Mouse (Mus musculus) midbrain, embryonic 16.5 days (tissue): ENCODE measurements at regions not wholly inside any gene's neighbourhood (a gene's known extent, or its start where the extent isn't known, plus 50 kb on each side); places are given as distances from the start of the nearest gene placed in this dataset.

Experiments used
- ATAC-seq: fragments of 200-750 bp; cut with Nextera tagmentation; 2 replicates; pipeline ENCODE4 v1.8.0; 2017; ENCODE audit warnings: moderate TSS enrichment
- H3K27ac ChIP-seq: fragments of 300-500 bp; sonication (generic); 2 replicates; pipeline ENCODE4 v1.5.1; 2014; ENCODE audit warnings: mild to moderate bottlenecking, low read length, mixed read lengths
- H3K27me3 ChIP-seq: fragments of 300-500 bp; sonication (generic); 2 replicates; pipeline ENCODE4 v1.6.1; 2014; ENCODE audit warnings: low read depth, low read length, mixed read lengths; ENCODE audit not compliant: control insufficient read depth, insufficient read depth
- H3K36me3 ChIP-seq: fragments of 300-500 bp; sonication (generic); 2 replicates; pipeline ENCODE4 v1.6.1; 2014; ENCODE audit warnings: mild to moderate bottlenecking, low read length, moderate library complexity, mixed read lengths; ENCODE audit not compliant: control insufficient read depth, insufficient read depth
- H3K4me1 ChIP-seq: fragments of 300-500 bp; sonication (generic); 2 replicates; pipeline ENCODE4 v1.6.1; 2014; ENCODE audit warnings: mild to moderate bottlenecking, low read length, mixed read lengths; ENCODE audit not compliant: control insufficient read depth, insufficient read depth
- H3K4me2 ChIP-seq: fragments of 300-500 bp; sonication (generic); 2 replicates; pipeline ENCODE4 v1.6.1; 2014; ENCODE audit warnings: mild to moderate bottlenecking, low read length, mixed read lengths
- H3K4me3 ChIP-seq: fragments of 300-500 bp; sonication (generic); 2 replicates; pipeline ENCODE4 v1.5.1; 2014; ENCODE audit warnings: low read depth, mild to moderate bottlenecking, low read length, moderate library complexity, mixed read lengths
- H3K9ac ChIP-seq: fragments of 300-500 bp; sonication (generic); 2 replicates; pipeline ENCODE4 v1.6.1; 2014; ENCODE audit warnings: low read depth, low read length, mixed read lengths
- H3K9me3 ChIP-seq: fragments of 300-500 bp; sonication (generic); replicated peaks from 2 replicates; pipeline ENCODE4 v1.6.1; 2014; ENCODE audit warnings: mild to moderate bottlenecking, low read length, mixed read lengths; ENCODE audit not compliant: control insufficient read depth, poor library complexity, severe bottlenecking
- WGBS: fragments of 180-500 bp; shearing (Covaris S2); extraction: QIAGEN DNeasy Blood & Tissue Kit; methylation state at CpG from one replicate; pipeline ENCODE4 v1.1.7; 2014; 5-methylcytosine and 5-hydroxymethylcytosine counted together

DNA sequence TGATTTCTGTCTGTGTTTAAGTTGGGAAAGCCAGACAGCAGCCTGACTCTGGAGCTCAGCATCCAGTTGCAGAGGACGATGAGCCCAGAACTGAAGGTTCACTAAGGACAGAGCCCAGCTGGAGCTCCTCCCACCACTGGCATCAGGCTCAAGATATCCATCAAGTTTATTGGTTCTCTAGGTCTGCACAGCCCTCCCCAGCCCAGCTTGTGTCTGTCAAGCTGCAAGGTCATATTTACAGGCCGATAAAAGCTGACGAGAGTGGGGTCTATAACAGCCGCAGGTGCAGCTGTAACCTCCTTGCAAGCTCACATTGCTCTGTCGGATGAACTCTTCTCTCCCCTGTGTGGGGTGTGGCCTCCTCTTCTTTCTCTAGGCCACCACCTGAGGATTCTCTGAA is 184.3 kb downstream of the Ajap1 start:
- 98% methylated on average over 5 of the region's 5 CpGs for WGBS
- Histone ChIP-seq H3K9ac (no peak overlapping the region), H3K36me3 (no peaks in the 10 kb centered on the region), H3K27me3 (no peaks in the 10 kb centered on the region), H3K4me3 (no peak overlapping the region), H3K4me2 (no peak overlapping the region), H3K4me1 (peaks cover 4% of the 10 kb centered on the region; the same call in 1 of the 2 replicates), H3K27ac (no peak overlapping the region), H3K9me3 (no peaks in the 10 kb centered on the region)
- ATAC-seq = no peak

DNA sequence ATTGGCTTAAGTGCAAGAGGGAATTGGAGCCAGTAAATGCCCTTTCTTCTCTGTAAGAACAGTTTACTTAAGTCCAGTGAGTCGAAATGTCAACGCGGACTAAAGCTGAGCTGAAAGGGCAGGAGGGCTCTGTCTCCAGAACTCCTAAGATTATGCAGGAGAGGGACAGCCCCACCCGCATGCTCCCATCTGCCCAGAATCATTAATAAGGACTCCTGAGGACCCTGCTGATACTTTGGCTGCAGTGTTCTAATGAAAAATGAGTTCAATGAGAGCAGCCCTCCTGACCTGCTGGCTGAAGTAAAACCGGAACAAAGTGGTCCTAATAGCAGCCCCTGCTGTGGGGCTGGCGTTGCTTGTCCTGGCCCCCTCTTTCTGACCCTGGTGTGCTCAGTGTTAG is 187.8 kb downstream of the Ajap1 start:
- no peak overlapping the region for H3K9ac ChIP-seq
- no peak overlapping the region for H3K4me3 ChIP-seq
- ATAC-seq = no peak
- no peaks in the 10 kb centered on the region for H3K27me3 ChIP-seq
- peaks cover 13% of the 10 kb centered on the region; the same call in 1 of the 2 replicates for H3K4me1 ChIP-seq
- H3K9me3 ChIP-seq = no peaks in the 10 kb centered on the region
- H3K4me2 ChIP-seq = no peak overlapping the region
- WGBS = 20% methylated on average over 6 of the region's 6 CpGs
- H3K27ac ChIP-seq = no peak overlapping the region
- H3K36me3 ChIP-seq = no peaks in the 10 kb centered on the region

- Histone ChIP-seq H3K27me3 (no peaks in the 10 kb centered on the region), H3K4me2 (no peak overlapping the region), H3K9me3 (no peaks in the 10 kb centered on the region), H3K4me3 (no peak overlapping the region), H3K27ac (no peak overlapping the region), H3K9ac (no peak overlapping the region), H3K4me1 (peaks cover 13% of the 10 kb centered on the region; the same call in 1 of the 2 replicates), H3K36me3 (no peaks in the 10 kb centered on the region)
- WGBS = 32% methylated on average over 3 of the region's 3 CpGs
- ATAC-seq = no peak
Observed at GRCm38 (mm10) chr4:153293137-153293536, 189.5 kb downstream of the Ajap1 start.

DNA sequence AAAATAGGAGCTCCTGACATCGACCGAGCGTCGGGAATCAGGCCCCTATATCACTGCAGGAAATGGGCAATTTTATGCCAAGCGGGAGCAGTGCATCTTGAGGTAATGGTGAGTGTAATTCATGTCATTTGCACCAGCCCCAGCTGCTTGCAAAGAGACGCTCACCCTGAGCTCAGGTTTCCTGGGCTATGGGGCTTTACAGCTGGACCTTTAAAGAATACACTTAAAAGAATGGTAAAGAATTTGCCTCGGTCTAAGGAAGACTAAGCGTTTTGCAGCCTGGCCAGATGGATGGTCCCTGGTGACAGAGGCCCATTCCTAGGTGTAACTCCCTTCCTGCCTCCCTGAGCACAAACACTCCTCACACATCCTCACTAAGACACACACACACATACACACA is 194.2 kb downstream of the Ajap1 start:
- Histone ChIP-seq H3K4me1 (peaks cover 9% of the 10 kb centered on the region; the same call in 1 of the 2 replicates), H3K27me3 (no peaks in the 10 kb centered on the region), H3K9me3 (peaks cover 3% of the 10 kb centered on the region), H3K9ac (no peak overlapping the region), H3K4me2 (no peak overlapping the region), H3K36me3 (no peaks in the 10 kb centered on the region), H3K27ac (no peak overlapping the region), H3K4me3 (no peak overlapping the region)
- 71% methylated on average over 8 of the region's 8 CpGs for WGBS
- ATAC-seq = no peak

- Histone ChIP-seq H3K4me3 (no peak overlapping the region), H3K4me1 (no peaks in the 10 kb centered on the region), H3K4me2 (no peak overlapping the region), H3K27ac (no peak overlapping the region), H3K36me3 (no peaks in the 10 kb centered on the region), H3K27me3 (no peaks in the 10 kb centered on the region), H3K9me3 (peaks cover 5% of the 10 kb centered on the region), H3K9ac (no peak overlapping the region)
- ATAC-seq = no peak
- WGBS = 91% methylated on average over 5 of the region's 5 CpGs
Observed at GRCm38 (mm10) chr4:153284209-153284608, 198.4 kb downstream of the Ajap1 start.

GRCm38 (mm10) chr4:153276571-153276970 is 206.0 kb downstream of the Ajap1 start:
- H3K4me2 ChIP-seq = no peak overlapping the region
- no peak for ATAC-seq
- no peak overlapping the region for H3K27ac ChIP-seq
- no peaks in the 10 kb centered on the region for H3K9me3 ChIP-seq
- H3K4me3 ChIP-seq = no peak overlapping the region
- H3K9ac ChIP-seq = no peak overlapping the region
- peaks cover 3% of the 10 kb centered on the region; the same call in 1 of the 2 replicates for H3K4me1 ChIP-seq
- H3K36me3 ChIP-seq = no peaks in the 10 kb centered on the region
- no peaks in the 10 kb centered on the region for H3K27me3 ChIP-seq
- WGBS = 66% methylated on average over 5 of the region's 5 CpGs

GRCm38 (mm10) chr4:153271376-153271775 is 211.2 kb downstream of the Ajap1 start:
- no peak overlapping the region for H3K27ac ChIP-seq

GRCm38 (mm10) chr4:153263216-153263805 is 219.3 kb downstream of the Ajap1 start:
- WGBS = 71% methylated on average over 15 of the region's 15 CpGs
- no peak for ATAC-seq
- no peaks in the 10 kb centered on the region for H3K27me3 ChIP-seq

More at GRCm38 (mm10) chr4:153271376-153271775, 211.2 kb downstream of the Ajap1 start:
- Histone ChIP-seq H3K4me2 (no peak overlapping the region), H3K9ac (no peak overlapping the region), H3K27me3 (no peaks in the 10 kb centered on the region), H3K4me3 (no peak overlapping the region), H3K4me1 (peaks cover 16% of the 10 kb centered on the region), H3K36me3 (no peaks in the 10 kb centered on the region), H3K9me3 (no peaks in the 10 kb centered on the region)
- no peak for ATAC-seq
- WGBS = 40% methylated on average over 5 of the region's 5 CpGs

DNA sequence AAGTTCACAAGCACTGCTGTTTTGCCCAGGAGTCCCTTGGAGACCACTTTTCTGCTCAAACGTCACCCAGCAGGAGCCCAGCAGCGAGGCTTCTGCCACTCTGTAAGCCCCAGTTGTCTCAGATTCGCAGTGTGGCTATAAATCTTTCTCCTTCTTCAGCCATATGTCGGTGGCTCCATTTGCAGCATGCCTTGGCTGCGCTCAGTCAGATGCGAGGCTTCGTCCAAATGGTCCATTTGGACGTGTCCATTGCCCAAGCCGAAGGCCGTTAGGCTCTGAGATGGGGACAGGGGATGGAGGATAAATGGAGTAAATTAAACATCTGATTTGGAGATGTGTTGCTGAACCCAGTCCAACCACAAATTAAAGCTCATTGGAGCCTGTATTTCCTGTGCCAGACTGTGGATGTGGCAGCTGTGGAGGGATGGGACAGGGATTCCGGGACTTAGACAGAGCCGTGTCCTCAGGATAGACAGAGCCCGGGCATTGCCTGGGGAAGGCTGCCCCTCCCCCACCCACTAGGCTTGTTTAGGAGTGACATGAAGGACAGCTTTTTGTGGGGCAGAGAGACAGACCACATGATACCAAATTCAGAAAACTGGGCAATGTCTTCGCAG is 221.6 kb downstream of the Ajap1 start:
- Histone ChIP-seq H3K27me3 (no peaks in the 10 kb centered on the region), H3K9me3 (no peaks in the 10 kb centered on the region), H3K4me3 (no peak overlapping the region), H3K9ac (no peak overlapping the region), H3K4me1 (no peaks in the 10 kb centered on the region), H3K27ac (no peak overlapping the region), H3K36me3 (no peaks in the 10 kb centered on the region), H3K4me2 (no peak overlapping the region)
- no peak for ATAC-seq
- 79% methylated on average over 14 of the region's 14 CpGs for WGBS

More at GRCm38 (mm10) chr4:153263216-153263805, 219.3 kb downstream of the Ajap1 start:
- H3K9ac ChIP-seq = no peak overlapping the region
- H3K9me3 ChIP-seq = no peaks in the 10 kb centered on the region
- H3K4me1 ChIP-seq = 0 out of 2 replicates have a peak, but pooled peaks cover 2% of the 10 kb centered on the region
- no peak overlapping the region for H3K4me3 ChIP-seq
- H3K27ac ChIP-seq = no peak overlapping the region
- no peaks in the 10 kb centered on the region for H3K36me3 ChIP-seq
- no peak overlapping the region for H3K4me2 ChIP-seq
